Mouse (Mus musculus) 416B (cell line): ENCODE results near the gene Mical2.

Experiments
- DNase-seq: peaks from one replicate; pipeline ENCODE4 v3.0.0; 2011; ENCODE audit warnings: low read depth

Mical2 gene

GRCm38 (mm10) chr7:112457373-112457772 lies 231.7 kb downstream of the Mical2 start:
- no peak for DNase-seq

GRCm38 (mm10) chr7:112457920-112458319 lies 232.3 kb downstream of the Mical2 start:
- no peak for DNase-seq

DNA sequence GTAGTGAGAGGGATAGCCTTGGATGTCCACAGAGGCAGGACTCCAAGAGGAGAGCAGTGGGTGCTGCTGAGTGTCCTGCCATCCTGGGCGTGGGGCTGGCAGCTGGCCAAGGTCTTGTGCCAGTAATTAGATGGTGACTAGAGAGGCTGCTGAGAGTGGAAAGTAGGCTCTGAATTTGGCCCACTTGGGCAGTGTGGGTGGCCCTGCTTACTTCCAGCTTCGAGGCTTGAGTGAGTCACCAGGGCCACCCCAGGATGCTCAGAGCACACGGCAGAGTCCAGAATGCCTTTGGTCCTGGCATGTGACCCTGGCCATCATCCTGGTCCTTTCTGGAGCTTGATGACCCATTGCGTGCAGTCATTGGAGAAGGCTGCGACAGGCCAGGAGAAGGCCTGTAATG lies 232.8 kb downstream of the Mical2 start:
- DNase-seq: no peak
